Mouse (Mus musculus): ENCODE data around the gene Cks2. TPM values are rescaled to one million over a fixed set of nuclear protein-coding genes. Genes with fewer than 3 reads are reported as not detected.

The Cks2 gene
- polyA plus RNA-seq (2017; shearing (Covaris generic)): 212 TPM

DNA sequence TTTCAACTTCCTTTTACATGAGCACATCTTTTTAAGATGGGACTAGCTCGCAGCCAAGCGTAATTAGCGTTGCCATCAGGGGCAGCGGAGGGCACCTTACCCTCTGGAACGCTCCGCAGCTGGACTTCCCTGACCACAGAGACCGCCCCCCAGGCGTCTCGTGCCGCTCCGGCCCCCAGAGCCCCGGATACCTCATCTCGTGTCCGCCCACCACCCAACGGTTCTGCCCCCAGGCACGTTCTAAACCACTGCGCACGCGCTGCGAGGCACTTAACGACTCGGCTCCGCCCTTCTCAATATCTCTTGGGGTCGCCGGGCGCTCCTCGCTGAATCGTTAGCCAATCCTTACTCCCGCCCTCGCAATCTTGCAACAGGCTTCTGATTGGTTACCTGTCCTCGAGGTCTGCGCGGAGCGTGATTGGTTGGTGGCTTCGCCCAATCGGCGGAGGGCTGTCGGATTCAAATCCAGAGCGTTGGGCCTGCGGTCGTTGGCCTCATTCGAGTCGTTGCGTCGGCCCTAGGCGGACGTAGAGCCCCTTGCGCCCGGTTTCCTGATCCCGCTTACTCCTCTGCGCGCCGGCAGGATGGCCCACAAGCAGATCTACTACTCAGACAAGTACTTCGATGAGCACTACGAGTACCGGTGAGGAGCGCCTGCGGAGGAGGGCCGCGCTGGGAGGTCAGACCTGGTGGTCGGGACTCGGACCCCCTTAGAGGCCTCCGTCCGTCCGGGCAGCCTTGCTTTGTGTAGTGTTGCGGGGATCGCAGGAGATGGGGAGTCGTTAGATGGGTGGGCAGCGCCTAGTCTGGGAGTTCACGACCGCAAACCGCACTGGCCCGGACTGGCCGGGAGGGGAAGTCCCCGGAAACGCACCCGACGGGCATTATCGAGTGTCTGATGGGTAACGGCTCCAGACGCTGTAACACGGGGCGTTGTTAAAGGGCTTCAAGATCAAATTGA lies at the start of gene Cks2:
Gene Cks2 (plus strand): TSS at position 404 of the 961 bp plus-strand sequence.

DNA sequence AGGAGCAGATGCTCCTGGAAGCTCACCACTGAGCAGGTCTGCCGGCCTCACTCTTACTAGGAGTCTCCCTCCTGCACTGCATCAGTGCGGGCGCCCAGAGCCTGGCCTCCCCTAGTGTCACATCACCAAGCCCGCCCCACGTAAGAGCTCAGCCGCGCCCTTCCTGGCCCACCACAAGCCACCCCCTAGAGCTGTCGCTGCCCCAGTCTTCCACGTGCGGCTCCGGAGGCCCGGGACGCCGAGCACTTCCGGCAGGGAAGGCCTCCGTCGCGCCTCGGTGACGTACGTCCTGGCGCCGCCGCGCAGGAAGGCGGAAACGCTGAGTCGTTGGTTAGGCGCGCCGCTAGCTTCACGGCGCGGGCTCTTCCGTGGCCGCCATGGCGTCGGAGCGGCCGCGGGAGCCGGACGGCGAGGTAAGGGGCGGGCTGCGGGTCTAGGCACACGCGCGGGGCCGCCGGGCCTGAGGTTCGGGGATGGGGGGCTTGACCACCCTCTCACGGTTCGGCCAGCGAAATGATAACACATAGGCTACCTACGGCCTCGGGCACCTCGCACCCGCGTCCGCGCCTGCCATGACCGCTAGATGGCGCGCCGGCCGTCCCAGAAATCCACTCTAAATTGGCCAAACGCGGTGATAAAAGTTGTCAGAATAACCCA lies 6.5 kb downstream of the Cks2 start, which contains the start of gene Secisbp2:
Gene Secisbp2 (plus strand): TSS at position 290 of the 657 bp plus-strand sequence.

Other genes starting within 250 kb of the Cks2 start
- gene S1pr3, start 236.6 kb upstream of the Cks2 start, polyA plus RNA-seq (2017; shearing (Covaris generic)): not detected
- 0.23 TPM for gene Shc3, start 75.8 kb upstream of the Cks2 start, polyA plus RNA-seq (2017; shearing (Covaris generic))
- 42.6 TPM for gene Secisbp2, start 6.5 kb downstream of the Cks2 start, polyA plus RNA-seq (2017; shearing (Covaris generic))
- gene Sema4d, start 148.5 kb downstream of the Cks2 start, polyA plus RNA-seq (2017; shearing (Covaris generic)): 156 TPM
- 5.3 TPM for gene Gadd45g, start 201.4 kb downstream of the Cks2 start, polyA plus RNA-seq (2017; shearing (Covaris generic))

All from effector memory CD4-positive, alpha-beta T cell, adult 7 months (primary cell).